Mouse (Mus musculus) lung, adult 2 months (tissue): ENCODE results near the gene Fabp3. TPM values are rescaled to one million over a fixed set of nuclear protein-coding genes. Genes with fewer than 3 reads are reported as not detected.
A peak's percentile ranks its signal among the peaks of the same experiment; 100 is the strongest.

Source experiments
- DNase-seq: peaks from one replicate; pipeline ENCODE4 v3.0.0; 2022
- H3K4me1 ChIP-seq: fragments of 200-500 bp; 2 replicates; pipeline ENCODE4 v1.6.1; 2011; ENCODE audit warnings: low read length; ENCODE audit not compliant: control insufficient read depth, insufficient read depth
- H3K4me3 ChIP-seq: fragments of 200-500 bp; replicated peaks from 2 replicates; pipeline ENCODE3; 2011; ENCODE audit warnings: low read depth, mild to moderate bottlenecking, control low read depth, low read length; ENCODE audit errors: extremely low read depth
- CTCF ChIP-seq: fragments of 200-500 bp; IDR thresholded peaks from 2 replicates; pipeline ENCODE4 v1.5.1; 2011; ENCODE audit warnings: mild to moderate bottlenecking, low read length, control low read depth; ENCODE audit not compliant: insufficient read depth
- POLR2A ChIP-seq: fragments of 200-500 bp; IDR thresholded peaks from 2 replicates; pipeline ENCODE4 v1.6.1; 2011; ENCODE audit warnings: low read depth, mild to moderate bottlenecking, control low read depth, low read length, borderline replicate concordance; ENCODE audit errors: extremely low read depth
- WGBS: fragments of 180-500 bp; shearing (Covaris S2); methylation state at CpG from one replicate; pipeline ENCODE4 v1.1.7; 2018; 5-methylcytosine and 5-hydroxymethylcytosine counted together
- polyA plus RNA-seq: library from polyadenylated mRNA; depleted of rRNA; stranded (reverse); fragments of >200 nt; gene quantifications from 2 replicates; pipeline ENCODE4 v1.2.3, GENCODE M21; 2012

The Fabp3 gene
- polyA plus RNA-seq, 1 experiment: 75.4 TPM

- H3K4me3 ChIP-seq: peak overlapping the region; percentile 17
- WGBS: 2% methylated on average over 29 of the region's 29 CpGs
- TF ChIP-seq CTCF (no peak), POLR2A (no peak)
- DNase-seq: no peak
- H3K4me1 ChIP-seq: no peaks in the 10 kb centered on the region
Observed at GRCm38 (mm10) chr4:130274346-130275015, 33.9 kb upstream of the Fabp3 start.

GRCm38 (mm10) chr4:130275016-130275822 lies 33.2 kb upstream of the Fabp3 start:
- peak; percentile 47 for DNase-seq
- 3% methylated on average over 62 of the region's 62 CpGs for WGBS
- peak overlapping the region; percentile 53 for H3K4me3 ChIP-seq
- no peak for TF ChIP-seq POLR2A
- no peak for TF ChIP-seq CTCF
- H3K4me1 ChIP-seq: no peaks in the 10 kb centered on the region

DNA sequence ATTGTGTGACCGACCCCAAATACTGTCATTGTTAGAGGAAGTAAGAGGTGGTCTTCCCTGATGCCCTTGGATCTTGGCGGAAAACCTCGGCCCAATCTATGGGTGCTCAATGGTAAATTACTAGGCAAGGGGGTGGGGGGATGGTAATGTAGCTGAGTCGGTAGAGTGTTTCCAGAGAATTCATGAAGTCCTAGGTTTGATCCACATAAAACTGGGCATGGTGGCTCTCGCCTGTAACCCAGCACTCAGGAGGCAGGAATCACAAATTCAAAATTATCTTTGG lies 32.6 kb upstream of the Fabp3 start:
- DNase-seq: no peak
- H3K4me3 ChIP-seq: no peak overlapping the region
- WGBS: 54% methylated on average over 5 of the region's 5 CpGs
- no peak for TF ChIP-seq POLR2A
- no peaks in the 10 kb centered on the region for H3K4me1 ChIP-seq

DNA sequence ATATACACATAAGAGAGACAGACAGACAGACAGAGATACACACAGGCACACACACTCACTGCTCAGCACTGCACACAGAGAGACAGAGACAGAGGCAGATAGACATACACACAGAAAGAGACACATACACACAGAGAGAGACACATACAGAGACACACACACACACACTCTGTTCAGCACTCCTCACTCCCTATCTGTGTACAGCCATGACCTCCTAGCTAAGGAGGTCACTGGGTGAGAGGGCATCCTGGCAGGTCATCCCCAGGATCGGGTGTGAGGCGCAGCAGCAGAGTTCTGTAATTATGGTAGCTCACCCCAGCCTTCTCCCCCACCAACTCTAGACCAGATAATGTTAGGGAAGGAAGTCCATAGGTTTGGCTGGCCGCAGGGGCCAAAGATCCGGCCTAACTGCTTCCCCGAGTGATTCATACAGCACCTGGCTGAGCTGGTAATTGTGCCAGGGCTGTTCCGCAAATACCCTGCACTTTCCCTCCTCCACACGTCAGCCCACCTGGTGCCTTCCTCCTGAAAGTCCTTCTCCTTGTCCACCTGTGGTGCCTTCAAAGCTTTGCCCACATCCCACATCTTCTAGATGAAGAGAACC lies 31.7 kb upstream of the Fabp3 start:
- no peak overlapping the region for H3K4me3 ChIP-seq
- no peak for DNase-seq
- TF ChIP-seq POLR2A (no peak), CTCF (no peak)
- 53% methylated on average over 7 of the region's 7 CpGs for WGBS
- H3K4me1 ChIP-seq: no peaks in the 10 kb centered on the region

- no peak for TF ChIP-seq CTCF
- no peak within 1 kb of the TSS for H3K4me3 ChIP-seq
- no peak for DNase-seq
- H3K4me1 ChIP-seq: no peaks in the 10 kb centered on the region
- WGBS: 69% methylated on average over 2 of the region's 2 CpGs
Observed at GRCm38 (mm10) chr4:130279105-130279504, 29.3 kb upstream of the Fabp3 start, which contains the start of gene Serinc2. Gene Serinc2, minus strand, starts transcription at chr4:130279205.

GRCm38 (mm10) chr4:130282856-130283255 lies 25.5 kb upstream of the Fabp3 start:
- Histone ChIP-seq H3K4me3 (no peak overlapping the region), H3K4me1 (no peaks in the 10 kb centered on the region)
- WGBS: 79% methylated on average over 5 of the region's 5 CpGs
- no peak for TF ChIP-seq CTCF
- TF ChIP-seq POLR2A: no peak
- no peak for DNase-seq

DNA sequence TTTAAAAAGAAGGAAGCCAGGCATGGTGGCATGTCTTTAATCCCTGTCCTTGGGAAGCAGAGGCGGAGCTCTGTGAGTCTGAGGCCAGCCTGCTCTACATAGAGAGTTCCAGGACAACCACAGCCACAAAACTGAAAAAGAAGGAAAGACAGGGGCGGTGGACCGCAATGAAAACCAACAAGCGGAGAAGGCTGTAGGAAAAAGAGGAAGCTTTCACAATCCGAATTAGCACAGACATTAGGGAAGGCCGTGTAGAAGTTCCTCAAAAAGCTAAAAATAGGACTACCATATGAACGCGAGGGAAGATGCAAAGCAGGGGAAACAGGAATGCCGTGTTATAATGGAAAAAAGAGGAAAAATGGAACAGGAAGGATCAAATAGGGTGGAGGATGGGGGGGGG lies 24.6 kb upstream of the Fabp3 start:
- Histone ChIP-seq H3K4me3 (no peak overlapping the region), H3K4me1 (no peaks in the 10 kb centered on the region)
- WGBS: 64% methylated on average over 9 of the region's 9 CpGs
- DNase-seq: no peak
- no peak for TF ChIP-seq POLR2A
- TF ChIP-seq CTCF: no peak

- Histone ChIP-seq H3K4me1 (no peaks in the 10 kb centered on the region), H3K4me3 (no peak overlapping the region)
- TF ChIP-seq CTCF: no peak
- no peak for TF ChIP-seq POLR2A
- no peak for DNase-seq
- WGBS: 41% methylated on average over 3 of the region's 3 CpGs
Observed at GRCm38 (mm10) chr4:130286531-130286930, 21.9 kb upstream of the Fabp3 start.

DNA sequence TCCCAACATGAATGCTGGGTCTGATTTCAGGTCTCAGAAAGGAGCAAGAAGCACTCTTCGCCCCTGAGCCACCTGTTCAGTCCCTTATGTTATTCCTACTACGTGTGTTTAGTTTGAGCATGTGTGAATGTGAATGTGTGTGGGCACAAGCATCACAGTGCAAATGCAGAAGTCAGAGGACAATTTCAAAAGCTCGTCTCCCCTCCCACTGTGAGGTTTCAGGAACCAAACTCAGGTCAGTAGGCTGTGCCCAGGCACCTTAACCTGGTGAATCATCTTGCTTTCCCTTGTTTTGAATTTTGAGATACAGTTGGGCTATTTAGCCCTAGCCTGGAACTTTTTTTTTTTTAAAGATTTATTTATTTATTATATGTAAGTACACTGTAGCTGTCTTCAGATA lies 18.6 kb upstream of the Fabp3 start:
- 64% methylated on average over 3 of the region's 3 CpGs for WGBS
- H3K4me3 ChIP-seq: no peak overlapping the region
- no peaks in the 10 kb centered on the region for H3K4me1 ChIP-seq
- no peak for TF ChIP-seq POLR2A
- TF ChIP-seq CTCF: no peak
- no peak for DNase-seq

DNA sequence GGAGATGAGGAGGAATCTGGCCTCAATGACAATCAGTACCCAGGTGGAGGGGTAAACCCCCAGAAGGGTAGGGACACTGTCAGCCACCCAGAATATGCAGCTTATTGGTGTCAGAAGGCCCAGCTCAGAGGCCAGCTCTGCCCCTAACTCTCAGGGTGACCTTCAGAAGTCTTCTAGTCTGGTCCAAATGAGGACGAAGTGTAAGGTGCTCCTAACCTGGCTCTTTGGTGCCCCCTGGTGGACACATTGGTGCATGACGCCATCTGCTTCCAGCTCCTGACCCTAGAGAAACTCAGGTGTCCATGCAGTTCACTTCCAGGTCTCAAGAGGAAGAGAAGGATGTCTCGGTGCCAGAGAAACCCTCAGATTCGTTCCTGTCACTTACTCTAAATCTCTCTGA lies 16.1 kb upstream of the Fabp3 start:
- TF ChIP-seq POLR2A (no peak), CTCF (peak; percentile 98)
- DNase-seq: peak; percentile 74
- Histone ChIP-seq H3K4me1 (no peaks in the 10 kb centered on the region), H3K4me3 (no peak overlapping the region)
- WGBS: 2% methylated on average over 4 of the region's 4 CpGs
